Mouse (Mus musculus) MEL-GATA-1-ER (cell line): Measurements from ENCODE around the gene Lrfn4.

Experiments used
- DNase-seq: peaks from one replicate; pipeline ENCODE4 v3.0.0-alpha.2; 2012; ENCODE audit warnings: low read depth; ENCODE audit errors: extremely low read depth

Gene Lrfn4

DNA sequence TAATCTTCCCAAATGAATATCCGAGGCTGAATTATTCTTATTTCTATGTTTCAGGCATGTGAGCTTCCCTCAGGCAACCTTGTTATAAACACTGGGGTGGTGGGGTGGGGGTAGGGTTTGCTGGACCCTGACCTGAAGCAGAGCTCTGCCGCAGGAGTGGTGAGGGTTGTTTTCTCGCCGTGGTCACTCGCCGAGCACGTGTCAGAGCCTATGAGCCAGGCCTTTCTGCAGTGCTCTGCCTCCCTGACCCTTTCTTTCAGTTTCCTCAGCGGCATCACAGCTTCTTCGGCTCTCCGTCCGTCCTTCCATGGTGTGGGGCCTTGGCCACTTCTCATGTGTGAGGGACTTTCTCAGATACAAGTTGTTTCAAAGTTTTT, 45.2 kb downstream of the Lrfn4 start:
- no peak for DNase-seq

DNA sequence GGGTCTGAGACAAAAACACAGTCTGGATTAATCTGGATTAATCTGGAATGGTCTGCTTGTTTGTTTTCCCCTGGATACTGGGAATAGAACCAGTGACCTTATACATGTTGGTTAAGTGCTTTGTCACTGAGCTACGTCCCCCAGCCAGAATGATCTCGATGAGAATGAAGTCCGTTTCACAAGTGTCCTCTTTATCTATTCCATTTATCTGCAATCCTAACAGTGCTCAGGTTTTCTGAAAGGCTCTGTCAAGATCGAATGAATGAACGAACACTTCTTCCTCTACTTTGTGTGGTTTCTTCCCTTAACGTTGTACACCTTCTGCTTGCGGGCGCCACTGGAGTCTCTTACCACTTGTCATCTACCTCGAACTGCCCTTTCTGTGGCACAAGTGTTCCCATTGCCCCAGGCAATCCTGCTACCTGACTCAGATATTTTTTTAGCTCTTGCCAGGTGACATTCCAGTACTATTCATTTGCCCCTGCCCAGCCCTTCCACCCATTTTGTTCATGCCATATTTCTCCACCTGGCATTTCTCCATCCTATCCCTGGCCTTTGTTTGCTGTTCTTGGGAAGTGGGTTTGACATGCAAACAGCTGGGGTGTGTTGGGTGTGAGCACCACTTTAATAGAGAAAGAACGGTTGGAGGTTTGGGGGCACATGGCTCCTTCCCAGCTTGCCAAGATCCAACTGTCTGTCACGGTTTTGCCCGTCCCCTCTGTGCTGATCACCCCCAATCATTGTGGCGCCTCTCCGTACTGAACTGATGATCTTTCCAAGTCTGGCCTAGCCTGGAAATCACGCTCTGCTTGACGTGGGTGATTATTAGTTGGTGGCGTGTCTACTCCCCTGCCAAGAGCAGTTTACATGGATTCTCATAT, 45.9 kb downstream of the Lrfn4 start:
- no peak for DNase-seq

DNA sequence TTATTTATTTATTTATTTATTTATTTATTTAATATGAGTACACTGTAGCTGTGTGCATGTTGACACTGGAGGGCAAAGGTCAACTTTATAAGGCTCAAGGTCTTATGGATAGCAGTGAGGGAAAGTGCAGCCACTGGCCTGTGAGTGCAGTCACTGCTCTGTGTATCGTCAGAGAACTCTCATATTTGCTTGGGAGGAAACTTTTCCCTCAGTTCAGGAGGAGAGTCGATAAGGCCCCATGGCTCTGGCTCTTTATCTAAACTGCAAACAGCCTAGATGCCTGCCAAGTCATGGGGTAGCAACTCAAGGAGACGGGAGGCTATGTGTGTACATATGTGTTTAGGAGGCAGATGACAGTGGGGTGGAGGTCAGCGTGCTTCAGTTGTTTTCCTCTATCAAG, 46.6 kb downstream of the Lrfn4 start:
- peak; percentile 26 for DNase-seq

DNA sequence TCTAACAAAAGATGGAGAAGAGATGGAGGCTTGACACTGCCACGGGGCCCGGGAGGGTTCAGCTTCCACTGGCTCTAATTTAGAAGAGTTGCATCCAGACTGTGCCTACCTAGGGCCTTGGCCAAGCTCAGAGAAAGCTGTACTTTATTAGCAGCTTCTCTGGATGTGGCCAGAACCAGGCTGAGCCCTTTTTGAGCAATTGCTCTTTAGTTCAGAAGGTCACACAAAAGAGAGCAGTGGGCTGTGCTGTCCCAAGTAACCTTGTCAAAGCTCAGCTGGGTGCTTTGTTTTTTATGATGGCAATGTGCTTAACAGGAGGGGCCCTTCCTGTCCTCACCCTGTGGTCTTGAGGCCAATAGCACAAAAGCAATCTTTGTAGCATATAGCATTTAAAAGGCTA, 47.8 kb downstream of the Lrfn4 start:
- no peak for DNase-seq

DNA sequence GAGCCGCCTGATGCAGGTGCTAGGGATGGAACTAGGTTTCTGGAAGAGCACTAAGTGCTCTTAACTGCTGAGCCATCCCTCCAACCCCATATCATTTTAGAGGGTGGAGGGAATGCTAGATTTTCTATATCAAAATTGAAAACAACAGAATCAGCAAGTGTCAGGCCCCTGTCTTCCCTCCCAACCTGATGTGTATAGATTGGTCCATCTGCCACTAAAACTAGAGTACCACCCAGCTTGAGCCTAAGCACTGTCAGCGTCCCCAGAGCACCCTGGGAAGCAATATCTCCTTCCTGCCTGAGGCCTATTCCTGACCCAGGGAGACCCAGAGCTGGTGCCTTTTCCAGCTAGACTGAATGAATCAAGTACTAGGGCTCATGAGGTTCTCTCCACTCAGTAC, 48.6 kb downstream of the Lrfn4 start:
- no peak for DNase-seq

DNA sequence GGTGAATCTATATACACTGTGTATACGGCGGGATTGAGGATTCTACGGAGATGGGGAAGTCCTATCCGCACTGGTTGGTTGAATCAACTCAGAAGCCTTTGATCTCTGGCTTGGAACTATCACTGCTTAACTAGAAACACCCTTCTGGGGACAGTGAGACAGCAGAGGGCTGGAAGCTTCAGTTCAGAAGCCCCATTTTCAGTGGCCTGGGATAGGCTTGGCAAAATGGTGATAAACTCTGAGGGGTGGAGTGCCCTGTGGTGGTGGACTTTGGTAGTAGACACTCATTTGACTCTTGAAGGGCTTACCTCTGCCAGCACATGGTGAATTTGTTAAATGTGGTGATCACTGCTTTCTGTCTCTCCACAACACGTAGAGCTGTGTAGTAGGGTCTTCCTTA, 49.8 kb downstream of the Lrfn4 start:
- no peak for DNase-seq
